8 mouse cellular contexts compared by ENCODE assay signal in genomic region chr9:44920374-44921122, GRCm38 (mm10). TPM values are rescaled to one million over a fixed set of nuclear protein-coding genes. Genes with fewer than 3 reads are reported as not detected.
A peak's percentile ranks its signal among the peaks of the same experiment; 100 is the strongest.
DNase-seq lines count a peak whose midpoint lies in the region; ATAC-seq and TF ChIP-seq lines count a peak whose summit lies in the region.

TSS of gene Atp5l (minus strand) at chr9:44920742.

- peak; percentile 98 for DNase-seq in MEL (ENCODE audit: low read depth, low spot score)
- DNase-seq in cerebellum, adult 2 months = peak; percentile 88 to 91
- DNase-seq in forebrain, postnatal 0 days = peak; percentile 99
- DNase-seq in heart, postnatal 4 days = peak; percentile 85
- DNase-seq in layer of hippocampus, adult 8-10 months (ENCODE audit: low spot score in 2 of 2) = peak; percentile 83 to 90
- peak; percentile 77 for DNase-seq in ovary, adult 18-20 months (ENCODE audit: low spot score)
- peak; percentile 93 for DNase-seq in thymus, postnatal 0 days (ENCODE audit: low spot score)

- peak within 1 kb of the TSS; percentile 96 for H3K9ac ChIP-seq in MEL (ENCODE audit: control insufficient read depth, low read depth, low read length, poor library complexity, severe bottlenecking)
- H3K9ac ChIP-seq in forebrain, postnatal 0 days = peak within 1 kb of the TSS; percentile 85
- H3K9ac ChIP-seq in lung, embryonic 15.5 days = peak within 1 kb of the TSS; percentile 97

- H3K36me3 ChIP-seq in MEL (ENCODE audit: control insufficient read depth in 1 of 2, insufficient read depth in 2 of 2, low read length in 2 of 2) = peaks cover 2 to 14% of the 10 kb centered on the region in 2 experiments; a peak in 2 of 4 replicates
- H3K36me3 ChIP-seq in forebrain, postnatal 0 days (ENCODE audit: insufficient read depth) = no peaks in the 10 kb centered on the region
- H3K36me3 ChIP-seq in lung, embryonic 15.5 days = no peaks in the 10 kb centered on the region

- peak; percentile 93 for ATAC-seq in forebrain, postnatal 0 days
- ATAC-seq in lung, embryonic 15.5 days (ENCODE audit: borderline replicate concordance, extremely low read depth, low FRiP score, low TSS enrichment) = peak; percentile 90

- peak within 1 kb of the TSS; percentile 97 for H3K4me3 ChIP-seq in MEL (ENCODE audit: control insufficient read depth in 1 of 2, insufficient read depth in 1 of 2, low read depth in 2 of 2, low read length in 2 of 2)
- H3K4me3 ChIP-seq in cerebellum, adult 2 months (replicated peaks; ENCODE audit: insufficient read depth, low read depth, low read length) = peak within 1 kb of the TSS; percentile 93
- peak within 1 kb of the TSS; percentile 93 for H3K4me3 ChIP-seq in forebrain, postnatal 0 days (ENCODE audit: low read depth, low read length)
- peak within 1 kb of the TSS; percentile 92 for H3K4me3 ChIP-seq in lung, embryonic 15.5 days

- TF ChIP-seq EP300 in MEL (IDR thresholded peaks at IDR 0.05; ENCODE audit: low read depth in 1 of 2, low read length in 2 of 2) = no peak

- no peak for TF ChIP-seq RAD21 in MEL (IDR thresholded peaks at IDR 0.05; ENCODE audit: low read depth, low read length)

- H3K27ac ChIP-seq in MEL (ENCODE audit: control insufficient read depth, low read depth, low read length) = peak within 1 kb of the TSS; percentile 97
- peak within 1 kb of the TSS; percentile 86 for H3K27ac ChIP-seq in cerebellum, adult 2 months (ENCODE audit: insufficient read depth, low read length)
- H3K27ac ChIP-seq in forebrain, postnatal 0 days (ENCODE audit: low read depth, low read length) = peak within 1 kb of the TSS; percentile 94
- H3K27ac ChIP-seq in lung, embryonic 15.5 days = peak within 1 kb of the TSS; percentile 94

- peaks cover 40% of the 10 kb centered on the region for H3K79me2 ChIP-seq in MEL (ENCODE audit: control insufficient read depth, insufficient read depth, low read length, poor library complexity)

- H3K4me2 ChIP-seq in forebrain, postnatal 0 days (ENCODE audit: low read depth) = peak within 1 kb of the TSS; percentile 66
- H3K4me2 ChIP-seq in lung, embryonic 15.5 days = peak within 1 kb of the TSS; percentile 66

- peak; percentile 57 to 76; a peak in 2 of 4 replicates for TF ChIP-seq POLR2A in MEL (IDR thresholded peaks at IDR 0.05; ENCODE audit: control insufficient read depth in 1 of 2, insufficient read depth in 1 of 2, low read depth in 1 of 2, low read length in 2 of 2, poor library complexity in 1 of 2)
- TF ChIP-seq POLR2A in cerebellum, adult 2 months (IDR thresholded peaks at IDR 0.05; ENCODE audit: borderline replicate concordance, insufficient read depth, low read length) = peak; percentile 53

- WGBS in cerebellum, adult 2 months = under 1% methylated on average over 48 of the region's 48 CpGs
- WGBS in forebrain, postnatal 0 days = under 1% methylated on average over 48 of the region's 48 CpGs
- under 1% methylated on average over 48 of the region's 48 CpGs for WGBS in lung, embryonic 15.5 days

- peak in 1 of 3 experiments; percentile 22; a peak in 1 of 6 replicates for TF ChIP-seq CTCF in MEL (IDR thresholded peaks at IDR 0.05 in 2 of 3, conservative IDR thresholded peaks at IDR 0.05 in 1 of 3; ENCODE audit: control insufficient read depth in 1 of 3, insufficient read depth in 1 of 3, low read depth in 2 of 3, low read length in 3 of 3, poor library complexity in 1 of 3, severe bottlenecking in 1 of 3)
- no peak for TF ChIP-seq CTCF in cerebellum, adult 2 months (IDR thresholded peaks at IDR 0.05; ENCODE audit: borderline replicate concordance, insufficient read depth, low read depth, low read length)
- no peak for TF ChIP-seq CTCF in forebrain, postnatal 0 days (IDR thresholded peaks at IDR 0.05; ENCODE audit: low read depth)

- H3K9me3 ChIP-seq in MEL (replicated peaks; ENCODE audit: insufficient read depth, low read length) = no peaks in the 10 kb centered on the region
- no peaks in the 10 kb centered on the region for H3K9me3 ChIP-seq in forebrain, postnatal 0 days (ENCODE audit: low read length)
- no peaks in the 10 kb centered on the region for H3K9me3 ChIP-seq in lung, embryonic 15.5 days

- H3K4me1 ChIP-seq in MEL (ENCODE audit: control insufficient read depth in 1 of 2, insufficient read depth in 2 of 2, low read length in 2 of 2) = peaks cover 2 to 9% of the 10 kb centered on the region in 2 experiments; a peak in 3 of 4 replicates
- H3K4me1 ChIP-seq in cerebellum, adult 2 months (ENCODE audit: control insufficient read depth, insufficient read depth, low read length) = no peaks in the 10 kb centered on the region; the same call in 1 of the 2 replicates
- H3K4me1 ChIP-seq in forebrain, postnatal 0 days (ENCODE audit: insufficient read depth) = peaks cover 6% of the 10 kb centered on the region
- H3K4me1 ChIP-seq in lung, embryonic 15.5 days = peaks cover 19% of the 10 kb centered on the region

- H3K27me3 ChIP-seq in MEL (ENCODE audit: control insufficient read depth in 1 of 2, insufficient read depth in 2 of 2, low read length in 2 of 2) = no peaks in the 10 kb centered on the region
- H3K27me3 ChIP-seq in cerebellum, adult 2 months (ENCODE audit: control insufficient read depth, insufficient read depth, low read length) = no peaks in the 10 kb centered on the region
- no peaks in the 10 kb centered on the region for H3K27me3 ChIP-seq in forebrain, postnatal 0 days (ENCODE audit: insufficient read depth, low read length)
- H3K27me3 ChIP-seq in lung, embryonic 15.5 days = no peaks in the 10 kb centered on the region

TF ChIP-seq in MEL, 35 proteins besides CTCF, POLR2A, EP300 and RAD21:
- no peak for TF ChIP-seq RCOR1 (IDR thresholded peaks at IDR 0.05; ENCODE audit: low read depth, low read length)
- peak; percentile 85 for TF ChIP-seq NELFE (IDR thresholded peaks at IDR 0.05; ENCODE audit: low read depth, low read length)
- TF ChIP-seq BHLHE40 (IDR thresholded peaks at IDR 0.05; ENCODE audit: borderline replicate concordance, low read depth, low read length) = no peak
- TF ChIP-seq NRF1 (IDR thresholded peaks at IDR 0.05; ENCODE audit: insufficient read depth, low read depth, low read length, poor library complexity, severe bottlenecking) = peak; percentile 71
- TF ChIP-seq USF2 (IDR thresholded peaks at IDR 0.05; ENCODE audit: borderline replicate concordance in 1 of 2, insufficient read depth in 1 of 2, low read depth in 1 of 2, low read length in 2 of 2) = no peak
- TF ChIP-seq UBTF (IDR thresholded peaks at IDR 0.05; ENCODE audit: borderline replicate concordance, insufficient read depth, low read depth, low read length) = peak; percentile 28; the same call in 1 of the 2 replicates
- peak; percentile 87 for TF ChIP-seq ELF1 (IDR thresholded peaks at IDR 0.05; ENCODE audit: low read depth, low read length)
- peak; percentile 25 for TF ChIP-seq POLR2AphosphoS2 (IDR thresholded peaks at IDR 0.05; ENCODE audit: low read length)
- TF ChIP-seq POLR2AphosphoS5 (IDR thresholded peaks at IDR 0.05; ENCODE audit: borderline replicate concordance, low read depth, low read length) = 0 out of 2 replicates have a peak, but pooled peaks have one; percentile 32
- no peak for TF ChIP-seq ZMIZ1 (IDR thresholded peaks at IDR 0.05; ENCODE audit: low read depth, low read length)
- peak; percentile 95 for TF ChIP-seq SIN3A (IDR thresholded peaks at IDR 0.05; ENCODE audit: low read length)
- TF ChIP-seq TCF12 (IDR thresholded peaks at IDR 0.05; ENCODE audit: low read depth, low read length) = peak; percentile 20; the same call in 1 of the 2 replicates
- peak; percentile 89 for TF ChIP-seq HCFC1 (IDR thresholded peaks at IDR 0.05; ENCODE audit: low read depth, low read length)
- TF ChIP-seq MAX (IDR thresholded peaks at IDR 0.05; ENCODE audit: low read length) = peak; percentile 100
- peak; percentile 68 for TF ChIP-seq MXI1 (IDR thresholded peaks at IDR 0.05; ENCODE audit: low read depth, low read length)
- TF ChIP-seq MAZ (IDR thresholded peaks at IDR 0.05; ENCODE audit: low read depth, low read length) = peak; percentile 24; the same call in 1 of the 2 replicates

RNA-seq across cellular contexts. Expression of gene Atp5l, which starts in this region (rescaled TPM):
- total RNA-seq in MEL (2012; rRNA removed) = 719 and 722 TPM in 2 replicates
- polyA plus RNA-seq in MEL (2012; ENCODE audit: insufficient read depth in 1 of 2, insufficient read length in 2 of 2, low read depth in 1 of 2, low replicate concordance in 2 of 2, missing spikeins in 1 of 2) = 100 to 1,000 TPM in 1 of 2 experiments, not detected in 1; 320 TPM
- polyA plus RNA-seq in cerebellum, adult 2 months (2012; rRNA removed) = 989 and 996 TPM in 2 replicates
- total RNA-seq in forebrain, postnatal 0 days (2014; rRNA removed) = 216 and 362 TPM in 2 replicates
- 859 and 1,152 TPM in 2 replicates for polyA plus RNA-seq in forebrain, postnatal 0 days (2015; fragmentation: Nextera tagmentation; extraction: Ambion mirVana)
- 1,000 to 10,000 TPM; 1,050 to 1,223 TPM for total RNA-seq in heart, postnatal 4 days (2021)
- 100 to 1,000 TPM; 246 to 356 (median 299) TPM for total RNA-seq in layer of hippocampus, adult 8-10 months (2022)
- polyA plus RNA-seq in lung, embryonic 15.5 days (2015; fragmentation: Nextera tagmentation; extraction: Ambion mirVana) = 636 and 712 TPM in 2 replicates
- polyA plus RNA-seq in thymus, postnatal 0 days (2015; fragmentation: Nextera tagmentation; extraction: Ambion mirVana) = 971 and 1,014 TPM in 2 replicates

Comparison
In these comparisons a context has a peak if more than half of its experiments do, and no peak if none do; other contexts are left out.
1. Peak in every context shown above with its lines: DNase-seq, ATAC-seq, H3K4me3 ChIP-seq and H3K27ac ChIP-seq.